In the genomic region with DNA sequence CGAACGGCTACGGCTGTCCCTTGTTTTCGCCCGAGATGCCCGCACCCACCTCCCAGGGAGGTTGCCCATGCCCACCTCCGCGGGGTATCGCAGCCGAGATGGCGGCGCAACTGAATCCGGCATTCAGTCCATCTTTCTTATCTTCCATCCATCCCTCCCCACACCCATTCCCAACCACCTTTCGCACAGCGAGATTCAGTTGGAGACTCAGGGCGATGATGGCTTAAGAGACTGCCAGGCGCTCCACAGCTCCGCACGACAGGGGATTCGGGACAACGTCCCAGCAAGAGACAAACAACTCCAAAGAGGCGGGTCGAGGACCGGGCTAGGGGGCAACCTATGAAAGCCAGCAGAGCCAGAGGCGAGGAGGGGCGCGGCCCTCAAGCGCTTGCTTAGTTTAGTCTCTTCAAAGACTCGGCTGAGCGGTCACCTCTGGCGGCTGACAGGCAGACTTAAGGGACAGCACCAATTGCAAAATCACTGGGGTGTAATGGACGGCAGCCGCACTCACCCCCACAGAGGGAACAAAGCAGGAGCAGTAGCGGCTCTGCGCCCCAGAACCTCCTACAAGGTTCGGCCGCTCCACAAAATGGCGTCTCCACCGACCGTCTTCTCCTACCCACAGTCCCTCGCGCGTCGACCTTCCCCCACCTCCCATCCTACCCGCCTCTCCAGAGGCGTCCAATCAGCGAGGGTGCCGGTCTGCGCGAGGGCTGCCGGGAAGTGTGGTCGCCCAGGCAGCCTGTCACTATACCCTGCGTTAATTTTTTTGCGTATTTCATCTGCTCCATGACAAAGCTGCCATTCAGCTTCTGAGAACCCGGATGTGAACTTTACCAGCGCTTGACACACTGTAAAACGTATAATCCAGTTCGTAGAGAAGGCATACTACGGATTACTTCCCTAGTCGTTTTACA, we compare ENCODE assay signal across 8 mouse cellular contexts. TPM values are rescaled to one million over a fixed set of nuclear protein-coding genes. Genes with fewer than 3 reads are reported as not detected.
DNase-seq lines count a peak whose midpoint lies in the region; ATAC-seq and TF ChIP-seq lines count a peak whose summit lies in the region.

A gene (minus strand): TSS at position 623 of the 917 bp plus-strand sequence.

- H3K4me1 ChIP-seq in E14TG2a.4 (replicated peaks; ENCODE audit: low read depth, low read length): peaks cover 20% of the 10 kb centered on the region
- peaks cover 20% of the 10 kb centered on the region for H3K4me1 ChIP-seq in forebrain, embryonic 12.5 days
- H3K4me1 ChIP-seq in heart, postnatal 0 days (ENCODE audit: control insufficient read depth, insufficient read depth): peaks cover 11% of the 10 kb centered on the region; the same call in 1 of the 2 replicates
- H3K4me1 ChIP-seq in liver, embryonic 16.5 days (ENCODE audit: control insufficient read depth, low read depth, low read length): peaks cover 16% of the 10 kb centered on the region
- peaks cover 26% of the 10 kb centered on the region for H3K4me1 ChIP-seq in neural tube, embryonic 13.5 days (replicated peaks)
- no peaks in the 10 kb centered on the region; the same call in 1 of the 2 replicates for H3K4me1 ChIP-seq in testis, adult 2 months (ENCODE audit: control insufficient read depth, insufficient read depth, low read length)

- ATAC-seq in forebrain, embryonic 12.5 days (ENCODE audit: low FRiP score): peak; percentile 100
- ATAC-seq in heart, postnatal 0 days (ENCODE audit: insufficient read depth, low read depth): peak; percentile 100
- peak; percentile 100 for ATAC-seq in liver, embryonic 16.5 days (ENCODE audit: low read depth)
- ATAC-seq in neural tube, embryonic 13.5 days (ENCODE audit: low read depth): peak; percentile 100

- H3K4me2 ChIP-seq in forebrain, embryonic 12.5 days: peak within 1 kb of the TSS; percentile 66
- peak within 1 kb of the TSS; percentile 85 for H3K4me2 ChIP-seq in heart, postnatal 0 days (ENCODE audit: low read depth, low read length)
- peak within 1 kb of the TSS; percentile 78 for H3K4me2 ChIP-seq in liver, embryonic 16.5 days (ENCODE audit: low read depth, low read length)
- peak within 1 kb of the TSS; percentile 88 for H3K4me2 ChIP-seq in neural tube, embryonic 13.5 days

- DNase-seq in c-Kit-positive CD71-positive TER-119-positive erythroid progenitor cells, embryonic 14.5 days (ENCODE audit: low spot score): peak; percentile 88
- DNase-seq in heart, postnatal 0 days (ENCODE audit: low spot score): peak; percentile 97
- DNase-seq in kidney, postnatal 4 days: peak; percentile 93 to 96

- TF ChIP-seq POLR2A in testis, adult 2 months (IDR thresholded peaks at IDR 0.05; ENCODE audit: control insufficient read depth, low read depth, low read length): peak; percentile 93

- no peak for TF ChIP-seq EP300 in heart, postnatal 0 days (IDR thresholded peaks at IDR 0.05; ENCODE audit: low read depth)

- under 1% methylated on average over 60 of the region's 60 CpGs for WGBS in forebrain, embryonic 12.5 days
- under 1% methylated on average over 60 of the region's 60 CpGs for WGBS in heart, postnatal 0 days
- WGBS in liver, embryonic 16.5 days (ENCODE audit: insufficient replicate concordance): under 1% methylated on average over 60 of the region's 60 CpGs
- WGBS in neural tube, embryonic 13.5 days: under 1% methylated on average over 60 of the region's 60 CpGs

- H3K27ac ChIP-seq in forebrain, embryonic 12.5 days: peak within 1 kb of the TSS; percentile 92
- peak within 1 kb of the TSS; percentile 98 for H3K27ac ChIP-seq in heart, postnatal 0 days (ENCODE audit: low read depth)
- peak within 1 kb of the TSS; percentile 83 for H3K27ac ChIP-seq in liver, embryonic 16.5 days (ENCODE audit: low read length)
- H3K27ac ChIP-seq in neural tube, embryonic 13.5 days (replicated peaks): peak within 1 kb of the TSS; percentile 95
- H3K27ac ChIP-seq in testis, adult 2 months (ENCODE audit: control insufficient read depth, insufficient read depth, low read depth, low read length): peak within 1 kb of the TSS; percentile 100

- peaks cover 63% of the 10 kb centered on the region for H3K36me3 ChIP-seq in E14TG2a.4 (ENCODE audit: insufficient read depth, low read length)
- peaks cover 63% of the 10 kb centered on the region for H3K36me3 ChIP-seq in forebrain, embryonic 12.5 days (replicated peaks)
- H3K36me3 ChIP-seq in heart, postnatal 0 days (replicated peaks; ENCODE audit: control insufficient read depth, insufficient read depth, low read length): peaks cover 64% of the 10 kb centered on the region
- peaks cover 41% of the 10 kb centered on the region for H3K36me3 ChIP-seq in liver, embryonic 16.5 days (ENCODE audit: control insufficient read depth, insufficient read depth)
- peaks cover 62% of the 10 kb centered on the region for H3K36me3 ChIP-seq in neural tube, embryonic 13.5 days
- peaks cover 9% of the 10 kb centered on the region for H3K36me3 ChIP-seq in testis, adult 2 months (ENCODE audit: control insufficient read depth, insufficient read depth, low read length)

- TF ChIP-seq CTCF in E14TG2a.4 (conservative IDR thresholded peaks at IDR 0.05; ENCODE audit: low read length): no peak
- TF ChIP-seq CTCF in heart, postnatal 0 days (IDR thresholded peaks at IDR 0.05; ENCODE audit: low read depth): no peak
- 0 out of 2 replicates have a peak, but pooled peaks have one; percentile 11 for TF ChIP-seq CTCF in testis, adult 2 months (IDR thresholded peaks at IDR 0.05; ENCODE audit: control insufficient read depth, insufficient read depth, insufficient replicate concordance, low read depth, low read length)

- no peaks in the 10 kb centered on the region for H3K9me3 ChIP-seq in E14TG2a.4 (ENCODE audit: low read length)
- no peaks in the 10 kb centered on the region for H3K9me3 ChIP-seq in forebrain, embryonic 12.5 days
- no peaks in the 10 kb centered on the region for H3K9me3 ChIP-seq in heart, postnatal 0 days (replicated peaks; ENCODE audit: control insufficient read depth, low read length)
- no peaks in the 10 kb centered on the region for H3K9me3 ChIP-seq in liver, embryonic 16.5 days (replicated peaks; ENCODE audit: control insufficient read depth, low read length)
- H3K9me3 ChIP-seq in neural tube, embryonic 13.5 days: no peaks in the 10 kb centered on the region

- peak within 1 kb of the TSS; percentile 99 for H3K4me3 ChIP-seq in E14TG2a.4 (replicated peaks; ENCODE audit: low read length)
- peak within 1 kb of the TSS; percentile 98 for H3K4me3 ChIP-seq in forebrain, embryonic 12.5 days (replicated peaks)
- H3K4me3 ChIP-seq in heart, postnatal 0 days (ENCODE audit: low read depth, low read length): peak within 1 kb of the TSS; percentile 99
- H3K4me3 ChIP-seq in liver, embryonic 16.5 days (ENCODE audit: low read depth, low read length): peak within 1 kb of the TSS; percentile 85
- H3K4me3 ChIP-seq in neural tube, embryonic 13.5 days: peak within 1 kb of the TSS; percentile 99
- H3K4me3 ChIP-seq in testis, adult 2 months (ENCODE audit: control insufficient read depth, low read depth, low read length): peak within 1 kb of the TSS; percentile 100

- no peaks in the 10 kb centered on the region for H3K27me3 ChIP-seq in E14TG2a.4 (ENCODE audit: insufficient read depth, low read length)
- no peaks in the 10 kb centered on the region for H3K27me3 ChIP-seq in forebrain, embryonic 12.5 days
- no peaks in the 10 kb centered on the region for H3K27me3 ChIP-seq in heart, postnatal 0 days (ENCODE audit: control insufficient read depth, insufficient read depth, low read length)
- H3K27me3 ChIP-seq in liver, embryonic 16.5 days (ENCODE audit: control insufficient read depth, insufficient read depth, low read depth, low read length): no peaks in the 10 kb centered on the region
- H3K27me3 ChIP-seq in neural tube, embryonic 13.5 days: no peaks in the 10 kb centered on the region
- no peaks in the 10 kb centered on the region for H3K27me3 ChIP-seq in testis, adult 2 months (ENCODE audit: control insufficient read depth, insufficient read depth, low read length)

- peak within 1 kb of the TSS; percentile 99 for H3K9ac ChIP-seq in forebrain, embryonic 12.5 days
- H3K9ac ChIP-seq in heart, postnatal 0 days (replicated peaks; ENCODE audit: low read depth, low read length): peak within 1 kb of the TSS; percentile 100
- H3K9ac ChIP-seq in liver, embryonic 16.5 days (ENCODE audit: low read depth, low read length): peak within 1 kb of the TSS; percentile 98
- peak within 1 kb of the TSS; percentile 99 for H3K9ac ChIP-seq in neural tube, embryonic 13.5 days

RNA-seq across cellular contexts. Expression of the gene that starts here (rescaled TPM):
- 232 and 237 TPM in 2 replicates for polyA plus RNA-seq in forebrain, embryonic 12.5 days (2016; fragmentation: Nextera tagmentation; extraction: Ambion mirVana)
- total RNA-seq in heart, postnatal 0 days (2014; rRNA removed; ENCODE audit: low replicate concordance): 53.5 and 90.6 TPM in 2 replicates
- polyA plus RNA-seq in heart, postnatal 0 days (2015; fragmentation: Nextera tagmentation; extraction: Ambion mirVana): 81.7 and 88.9 TPM in 2 replicates
- 72.7 and 78.3 TPM in 2 replicates for polyA plus RNA-seq in liver, embryonic 16.5 days (2015; fragmentation: Nextera tagmentation; extraction: Ambion mirVana)
- 252 and 279 TPM in 2 replicates for polyA plus RNA-seq in neural tube, embryonic 13.5 days (2015; fragmentation: Nextera tagmentation; extraction: Ambion mirVana)
- 52.0 and 57.8 TPM in 2 replicates for polyA plus RNA-seq in testis, adult 2 months (2012; rRNA removed)

Comparison
In these comparisons a context has a peak if more than half of its experiments do, and no peak if none do; other contexts are left out.
1. Peak in every context shown above with its lines: DNase-seq, ATAC-seq, H3K4me3 ChIP-seq and H3K27ac ChIP-seq.